In genomic region chr4:10859911-10860581, GRCm38 (mm10) we compare ENCODE assay signal across 9 mouse cellular contexts. TPM values are rescaled to one million over a fixed set of nuclear protein-coding genes. Genes with fewer than 3 reads are reported as not detected.
DNase-seq lines count a peak whose midpoint lies in the region; ATAC-seq lines count a peak whose summit lies in the region.
"Had no signal": no experiment of that assay in that cellular context is flagged by ENCODE, and none has a peak within 500 bp of the region (broad histone marks: within the 10 kb centered on the region; RNA-seq: fewer than 3 reads in every experiment).

No protein-coding gene starts in this region.

- H3K27me3 ChIP-seq in heart, embryonic 10.5 days (ENCODE audit: insufficient read depth, poor library complexity, severe bottlenecking), result no peaks in the 10 kb centered on the region
- no peaks in the 10 kb centered on the region for H3K27me3 ChIP-seq in hindbrain, embryonic 16.5 days (replicated peaks; ENCODE audit: control insufficient read depth, insufficient read depth, low read length)
- no peaks in the 10 kb centered on the region for H3K27me3 ChIP-seq in midbrain, embryonic 12.5 days
- H3K27me3 ChIP-seq: Patski had no signal

- ATAC-seq in hindbrain, embryonic 16.5 days, result peak; percentile 93
- peak; percentile 78 for ATAC-seq in midbrain, embryonic 12.5 days (ENCODE audit: low FRiP score, low read depth)
- ATAC-seq: Patski had no signal

- H3K4me1 ChIP-seq in heart, embryonic 10.5 days, result peaks cover 4% of the 10 kb centered on the region; the same call in 1 of the 2 replicates
- H3K4me1 ChIP-seq in hindbrain, embryonic 16.5 days (ENCODE audit: control insufficient read depth, insufficient read depth, low read depth, low read length), result no peaks in the 10 kb centered on the region
- no peaks in the 10 kb centered on the region for H3K4me1 ChIP-seq in midbrain, embryonic 12.5 days

- no peak for DNase-seq in heart, embryonic 10.5 days (ENCODE audit: low spot score)
- no peak for DNase-seq in heart, postnatal 10 days
- peak; percentile 9 for DNase-seq in 3134 (ENCODE audit: extremely low read depth, insufficient read length, low spot score)
- peak; percentile 13 to 28 for DNase-seq in cerebellum, postnatal 25 days
- DNase-seq in ovary, postnatal 36 days (ENCODE audit: low spot score), result no peak
- no peak for DNase-seq in natural killer cell, adult 2 months (ENCODE audit: low spot score in 2 of 2)

- no peak overlapping the region for H3K27ac ChIP-seq in heart, embryonic 10.5 days
- no peak overlapping the region for H3K27ac ChIP-seq in hindbrain, embryonic 16.5 days (ENCODE audit: low read depth, low read length)
- no peak overlapping the region for H3K27ac ChIP-seq in midbrain, embryonic 12.5 days (replicated peaks)

- no peaks in the 10 kb centered on the region for H3K9me3 ChIP-seq in heart, embryonic 10.5 days
- H3K9me3 ChIP-seq in hindbrain, embryonic 16.5 days (ENCODE audit: control insufficient read depth, low read length), result no peaks in the 10 kb centered on the region
- H3K9me3 ChIP-seq in midbrain, embryonic 12.5 days, result no peaks in the 10 kb centered on the region

- WGBS in heart, embryonic 10.5 days, result 40% methylated on average over 11 of the region's 12 CpGs
- WGBS in hindbrain, embryonic 16.5 days, result 44% methylated on average over 11 of the region's 12 CpGs
- WGBS in midbrain, embryonic 12.5 days, result 50% methylated on average over 10 of the region's 12 CpGs

- intact Hi-C loops in heart, postnatal 10 days (cut with DNase I), result no loop called here

- peak overlapping the region; percentile 49 for H3K4me2 ChIP-seq in hindbrain, embryonic 16.5 days (ENCODE audit: low read length)
- H3K4me2 ChIP-seq in midbrain, embryonic 12.5 days (replicated peaks), result peak overlapping the region; percentile 27

- H3K4me3 ChIP-seq in heart, embryonic 10.5 days, result peak overlapping the region; percentile 39
- peak overlapping the region; percentile 29 for H3K4me3 ChIP-seq in hindbrain, embryonic 16.5 days (ENCODE audit: low read length)
- H3K4me3 ChIP-seq in midbrain, embryonic 12.5 days, result peak overlapping the region; percentile 15

- H3K36me3 ChIP-seq in heart, embryonic 10.5 days, result no peaks in the 10 kb centered on the region
- H3K36me3 ChIP-seq in hindbrain, embryonic 16.5 days (ENCODE audit: control insufficient read depth, insufficient read depth, low read length), result no peaks in the 10 kb centered on the region
- H3K36me3 ChIP-seq in midbrain, embryonic 12.5 days, result no peaks in the 10 kb centered on the region

- H3K9ac ChIP-seq in hindbrain, embryonic 16.5 days (ENCODE audit: low read depth, low read length), result peak overlapping the region; percentile 48
- no peak overlapping the region for H3K9ac ChIP-seq in midbrain, embryonic 12.5 days (replicated peaks)

RNA-seq across cellular contexts. Expression of gene 2610301B20Rik, which starts 14.3 kb away (rescaled TPM):
- polyA plus RNA-seq in heart, embryonic 10.5 days (2016; fragmentation: Nextera tagmentation; extraction: Ambion mirVana), result 22.9 and 23.8 TPM in 2 replicates
- total RNA-seq in heart, postnatal 10 days (2021), result 1 to 10 TPM; 8.8 to 9.9 TPM
- polyA plus RNA-seq in hindbrain, embryonic 16.5 days (2015; fragmentation: Nextera tagmentation; extraction: Ambion mirVana), result 46.0 and 46.3 TPM in 2 replicates
- polyA plus RNA-seq in midbrain, embryonic 12.5 days (2016; fragmentation: Nextera tagmentation; extraction: Ambion mirVana), result 45.7 and 46.9 TPM in 2 replicates

Comparison
In these comparisons a context has a peak if more than half of its experiments do, and no peak if none do; other contexts are left out.
1. DNase-seq: peak in 3134 (single experiment) and cerebellum, postnatal 25 days (2 of 2); none in heart, embryonic 10.5 days (single experiment), heart, postnatal 10 days (0 of 2), ovary, postnatal 36 days (single experiment) and natural killer cell, adult 2 months (0 of 2).
2. Peak in every context shown above with its lines, with median percentiles within 50 percentile points of each other: H3K4me3 ChIP-seq.